Mouse (Mus musculus): ENCODE results near the gene Gemin4. TPM values are rescaled to one million over a fixed set of nuclear protein-coding genes. Genes with fewer than 3 reads are reported as not detected.

Gene Gemin4
- total and polyA plus RNA-seq, 2 experiments = 0.65 to 3.8 TPM

DNA sequence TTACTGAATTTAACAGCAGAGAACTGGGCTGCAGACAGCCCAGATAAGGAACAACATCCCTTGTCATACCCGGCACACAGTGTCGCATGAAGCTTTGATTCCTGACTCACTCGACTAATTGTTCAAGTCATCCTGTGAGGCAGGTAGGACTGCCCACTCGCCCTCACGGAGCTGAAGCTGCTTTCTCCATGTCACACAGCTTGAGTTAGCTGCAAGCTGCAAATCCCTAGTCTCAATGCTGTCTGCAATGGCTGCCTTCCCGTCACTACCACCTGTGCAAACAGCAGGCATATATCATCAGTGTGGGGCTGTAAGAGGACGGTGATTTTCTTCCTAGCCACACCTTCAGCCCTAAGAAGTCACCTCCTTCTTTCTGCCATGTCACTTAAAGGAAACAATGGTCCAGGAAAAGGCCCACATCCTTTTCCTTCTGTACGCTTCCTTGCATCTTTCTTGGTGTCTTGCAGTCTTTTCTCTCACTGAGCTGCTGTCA, 20.4 kb downstream of the Gemin4 start:
- no peak for TF ChIP-seq CTCF (IDR thresholded peaks at IDR 0.05; ENCODE audit: low read depth, low read length)
- Histone ChIP-seq H3K27ac (replicated peaks; ENCODE audit: insufficient read depth, low read depth, low read length) (no peak overlapping the region), H3K27me3 (ENCODE audit: control insufficient read depth, insufficient read depth, low read length) (no peaks in the 10 kb centered on the region), H3K36me3 (ENCODE audit: control insufficient read depth, insufficient read depth, low read length) (no peaks in the 10 kb centered on the region), H3K4me3 (ENCODE audit: insufficient read depth, low read depth, low read length) (no peak overlapping the region), H3K9ac (ENCODE audit: low read depth, low read length) (no peak overlapping the region), H3K4me1 (ENCODE audit: control insufficient read depth, insufficient read depth, low read length) (no peaks in the 10 kb centered on the region), H3K79me2 (ENCODE audit: control insufficient read depth, insufficient read depth, low read length) (no peaks in the 10 kb centered on the region)
- DNase-seq (ENCODE audit: extremely low read depth, low read depth, low spot score) = no peak
- WGBS = 76% methylated on average over 8 of the region's 8 CpGs

DNA sequence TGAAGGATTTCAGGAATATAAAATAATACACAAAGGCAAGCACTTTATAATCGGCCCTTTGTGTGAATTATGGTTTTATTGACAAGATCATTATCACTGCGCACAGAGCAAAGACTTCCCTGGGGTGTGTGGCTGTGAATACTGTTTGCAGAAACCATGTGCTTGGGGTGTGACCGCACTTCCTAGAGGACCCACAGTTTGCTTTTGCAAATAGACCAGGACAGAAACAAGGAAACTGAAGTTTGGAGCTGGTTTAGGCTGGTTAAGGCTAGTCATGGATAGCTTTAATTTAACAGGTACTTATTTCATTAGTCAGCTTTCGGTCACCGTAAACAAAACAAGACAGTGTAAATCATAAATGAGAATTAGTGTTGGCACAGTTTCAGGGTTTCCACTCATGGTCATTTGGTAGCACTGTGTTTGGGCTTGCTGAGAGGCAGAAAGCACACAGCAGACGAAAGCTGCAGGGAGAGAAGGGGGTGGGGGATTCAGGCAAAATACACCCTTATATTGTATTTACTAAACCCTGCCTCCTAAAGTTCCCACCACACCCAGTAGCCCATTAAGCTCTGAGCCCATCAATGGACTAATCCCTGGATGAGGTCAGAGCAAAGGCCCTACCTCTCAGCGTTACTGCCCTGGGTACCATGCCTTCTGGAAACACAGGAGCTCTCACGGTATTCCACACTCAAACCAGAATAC, 21.0 kb downstream of the Gemin4 start:
- Histone ChIP-seq H3K36me3 (ENCODE audit: control insufficient read depth, insufficient read depth, low read length) (no peaks in the 10 kb centered on the region), H3K79me2 (ENCODE audit: control insufficient read depth, insufficient read depth, low read length) (no peaks in the 10 kb centered on the region; the same call in 1 of the 2 replicates), H3K27me3 (ENCODE audit: control insufficient read depth, insufficient read depth, low read length) (no peaks in the 10 kb centered on the region), H3K9ac (ENCODE audit: low read depth, low read length) (no peak overlapping the region), H3K27ac (replicated peaks; ENCODE audit: insufficient read depth, low read depth, low read length) (no peak overlapping the region), H3K4me1 (ENCODE audit: control insufficient read depth, insufficient read depth, low read length) (no peaks in the 10 kb centered on the region), H3K4me3 (ENCODE audit: insufficient read depth, low read depth, low read length) (no peak overlapping the region)
- DNase-seq (ENCODE audit: extremely low read depth, low read depth, low spot score) = no peak
- WGBS = 60% methylated on average over 8 of the region's 8 CpGs
- no peak for TF ChIP-seq POLR2A (IDR thresholded peaks at IDR 0.05; ENCODE audit: extremely low read depth, insufficient read depth, low read length)
- TF ChIP-seq CTCF (IDR thresholded peaks at IDR 0.05; ENCODE audit: low read depth, low read length) = no peak

DNA sequence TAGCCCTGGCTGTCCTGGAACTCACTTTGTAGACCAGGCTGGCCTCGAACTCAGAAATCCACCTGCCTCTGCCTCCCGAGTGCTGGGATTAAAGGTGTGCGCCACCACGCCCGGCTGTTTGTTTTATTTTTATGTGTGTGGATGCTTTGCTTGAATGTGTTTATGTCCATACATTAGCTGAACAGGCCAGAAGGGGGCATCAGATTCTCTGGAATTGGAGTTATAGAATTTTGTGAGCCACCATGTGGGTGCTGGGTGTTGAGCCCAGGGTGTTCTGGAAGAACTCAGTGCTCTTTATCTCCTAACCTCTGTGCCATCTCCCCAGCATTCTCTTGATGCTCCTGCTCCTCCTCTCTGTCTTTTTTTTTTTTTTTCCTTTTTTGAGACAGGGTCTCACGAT, 30.6 kb downstream of the Gemin4 start:
- H3K4me3 ChIP-seq (ENCODE audit: insufficient read depth, low read depth, low read length) = no peak overlapping the region
- DNase-seq (ENCODE audit: extremely low read depth, low read depth, low spot score) = no peak
- H3K27me3 ChIP-seq (ENCODE audit: control insufficient read depth, insufficient read depth, low read length) = no peaks in the 10 kb centered on the region
- no peak for TF ChIP-seq CTCF (IDR thresholded peaks at IDR 0.05; ENCODE audit: low read depth, low read length)
- no peak for TF ChIP-seq POLR2A (IDR thresholded peaks at IDR 0.05; ENCODE audit: extremely low read depth, insufficient read depth, low read length)
- H3K4me1 ChIP-seq (ENCODE audit: control insufficient read depth, insufficient read depth, low read length) = no peaks in the 10 kb centered on the region
- no peak overlapping the region for H3K9ac ChIP-seq (ENCODE audit: low read depth, low read length)
- no peak overlapping the region for H3K27ac ChIP-seq (replicated peaks; ENCODE audit: insufficient read depth, low read depth, low read length)
- WGBS = 92% methylated on average over 6 of the region's 6 CpGs
- no peaks in the 10 kb centered on the region for H3K36me3 ChIP-seq (ENCODE audit: control insufficient read depth, insufficient read depth, low read length)
- no peaks in the 10 kb centered on the region; the same call in 1 of the 2 replicates for H3K79me2 ChIP-seq (ENCODE audit: control insufficient read depth, insufficient read depth, low read length)

DNA sequence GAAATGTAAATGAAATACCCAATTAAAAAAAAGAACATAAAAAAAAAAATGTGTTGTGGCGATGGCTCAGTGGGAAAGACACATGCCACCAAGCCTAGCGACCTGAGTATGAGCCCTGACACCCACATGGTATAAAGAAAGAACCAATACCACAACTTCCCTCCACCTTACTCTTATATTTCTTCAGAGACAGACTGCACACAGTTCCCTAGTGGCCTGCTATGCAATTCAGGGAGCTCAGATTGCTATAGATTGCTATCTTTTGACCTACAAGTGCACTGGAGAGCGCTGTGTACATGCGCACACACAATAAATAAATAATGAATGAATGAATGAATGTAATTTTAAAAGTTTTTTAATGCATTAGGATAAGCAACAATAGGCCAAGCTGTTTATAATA, 33.7 kb downstream of the Gemin4 start:
- no peaks in the 10 kb centered on the region for H3K27me3 ChIP-seq (ENCODE audit: control insufficient read depth, insufficient read depth, low read length)
- DNase-seq (ENCODE audit: extremely low read depth, low read depth, low spot score) = no peak
- TF ChIP-seq CTCF (IDR thresholded peaks at IDR 0.05; ENCODE audit: low read depth, low read length) (no peak), POLR2A (IDR thresholded peaks at IDR 0.05; ENCODE audit: extremely low read depth, insufficient read depth, low read length) (no peak)
- 91% methylated on average over 4 of the region's 4 CpGs for WGBS
- no peaks in the 10 kb centered on the region for H3K36me3 ChIP-seq (ENCODE audit: control insufficient read depth, insufficient read depth, low read length)
- H3K79me2 ChIP-seq (ENCODE audit: control insufficient read depth, insufficient read depth, low read length) = no peaks in the 10 kb centered on the region; the same call in 1 of the 2 replicates
- no peak overlapping the region for H3K4me3 ChIP-seq (ENCODE audit: insufficient read depth, low read depth, low read length)
- H3K27ac ChIP-seq (replicated peaks; ENCODE audit: insufficient read depth, low read depth, low read length) = no peak overlapping the region
- H3K4me1 ChIP-seq (ENCODE audit: control insufficient read depth, insufficient read depth, low read length) = peaks cover 2% of the 10 kb centered on the region; the same call in 1 of the 2 replicates
- no peak overlapping the region for H3K9ac ChIP-seq (ENCODE audit: low read depth, low read length)

DNA sequence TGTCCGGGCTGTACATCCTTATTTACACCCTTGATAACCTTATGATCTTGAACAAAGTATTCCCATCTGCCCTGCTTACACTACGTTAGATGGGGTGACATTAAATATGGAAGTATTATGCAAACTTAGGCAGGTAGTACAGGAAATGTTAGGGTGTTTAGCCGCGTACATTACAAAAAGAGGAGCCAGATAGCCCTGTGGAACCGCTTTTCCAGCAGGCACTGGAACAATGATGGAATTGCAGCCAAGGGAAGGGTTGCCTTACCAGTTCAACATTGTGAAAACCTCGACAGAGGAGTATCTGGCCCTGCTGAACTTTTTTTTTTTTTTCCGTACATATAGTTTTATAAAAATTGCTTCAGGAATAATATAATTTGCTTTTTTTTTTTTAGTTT, 37.3 kb downstream of the Gemin4 start:
- peaks cover 2% of the 10 kb centered on the region; the same call in 1 of the 2 replicates for H3K79me2 ChIP-seq (ENCODE audit: control insufficient read depth, insufficient read depth, low read length)
- H3K27me3 ChIP-seq (ENCODE audit: control insufficient read depth, insufficient read depth, low read length) = no peaks in the 10 kb centered on the region
- H3K4me3 ChIP-seq (ENCODE audit: insufficient read depth, low read depth, low read length) = peak overlapping the region; percentile 95
- peaks cover 6% of the 10 kb centered on the region for H3K36me3 ChIP-seq (ENCODE audit: control insufficient read depth, insufficient read depth, low read length)
- peak overlapping the region; percentile 90 for H3K9ac ChIP-seq (ENCODE audit: low read depth, low read length)
- H3K4me1 ChIP-seq (ENCODE audit: control insufficient read depth, insufficient read depth, low read length) = peaks cover 2% of the 10 kb centered on the region; the same call in 1 of the 2 replicates
- 8% methylated on average over 7 of the region's 7 CpGs for WGBS
- TF ChIP-seq CTCF (IDR thresholded peaks at IDR 0.05; ENCODE audit: low read depth, low read length) (no peak), POLR2A (IDR thresholded peaks at IDR 0.05; ENCODE audit: extremely low read depth, insufficient read depth, low read length) (no peak)
- H3K27ac ChIP-seq (replicated peaks; ENCODE audit: insufficient read depth, low read depth, low read length) = peak overlapping the region; percentile 84
- peak; percentile 45 for DNase-seq (ENCODE audit: extremely low read depth, low read depth, low spot score)
